Mouse (Mus musculus) CD4-positive, CD25-positive, alpha-beta regulatory T cell, adult 2 months (primary cell): ENCODE data around the gene Krt14.

Experiments
- DNase-seq: peaks from one replicate; pipeline ENCODE4 v3.0.0-alpha.2; 2012; ENCODE audit warnings: low read depth, low spot score

Krt14 gene

GRCm38 (mm10) chr11:100168071-100168470, 39.3 kb downstream of the Krt14 start:
- no peak for DNase-seq

GRCm38 (mm10) chr11:100164392-100164791, 43.0 kb downstream of the Krt14 start:
- no peak for DNase-seq

- DNase-seq: no peak
These were observed 49.4 kb downstream of the Krt14 start for GRCm38 (mm10) chr11:100157908-100158477.

- no peak for DNase-seq
These were observed 50.0 kb downstream of the Krt14 start for GRCm38 (mm10) chr11:100157331-100157730.

GRCm38 (mm10) chr11:100155497-100156255, 51.7 kb downstream of the Krt14 start:
- DNase-seq: no peak
